ENCODE assay signal across 21 mouse cellular contexts in genomic region chr7:139002692-139003091, GRCm38 (mm10).
DNase-seq lines count a peak whose midpoint lies in the region; ATAC-seq lines count a peak whose summit lies in the region.
"Had no signal": no experiment of that assay in that cellular context is flagged by ENCODE, and none has a peak within 500 bp of the region (broad histone marks: within the 10 kb centered on the region; RNA-seq: fewer than 3 reads in every experiment).

No protein-coding gene starts in this region.

- DNase-seq in adrenal gland, postnatal 25 days, result peak; percentile 7
- DNase-seq in cerebellum, adult 9-11 months, result no peak
- DNase-seq in thymus, postnatal 0 days (ENCODE audit: low spot score), result no peak
- DNase-seq in layer of hippocampus, adult 11-12 months (ENCODE audit: low spot score), result no peak
- DNase-seq: cerebellum, adult 18-20 months; embryo, embryonic 11 days; gastrocnemius, postnatal 36 days; heart, adult 18-20 months; heart, postnatal 14 days had no signal

- no peak overlapping the region for H3K9ac ChIP-seq in neural tube, embryonic 13.5 days
- H3K9ac ChIP-seq in neural tube, embryonic 15.5 days (replicated peaks), result no peak overlapping the region
- H3K9ac ChIP-seq: embryonic facial prominence, embryonic 15.5 days; forebrain, embryonic 15.5 days; heart, embryonic 15.5 days; hindbrain, embryonic 15.5 days had no signal

- no peak overlapping the region for H3K4me2 ChIP-seq in neural tube, embryonic 13.5 days
- H3K4me2 ChIP-seq in neural tube, embryonic 15.5 days, result no peak overlapping the region
- H3K4me2 ChIP-seq: embryonic facial prominence, embryonic 15.5 days; heart, embryonic 15.5 days; hindbrain, embryonic 15.5 days had no signal

- H3K36me3 ChIP-seq in neural tube, embryonic 13.5 days, result no peaks in the 10 kb centered on the region
- no peaks in the 10 kb centered on the region for H3K36me3 ChIP-seq in neural tube, embryonic 15.5 days
- H3K36me3 ChIP-seq: embryonic facial prominence, embryonic 15.5 days; forebrain, embryonic 10.5 days; forebrain, embryonic 15.5 days; heart, embryonic 10.5 days; heart, embryonic 15.5 days; hindbrain, embryonic 10.5 days; hindbrain, embryonic 15.5 days had no signal

- H3K9me3 ChIP-seq in neural tube, embryonic 13.5 days, result no peaks in the 10 kb centered on the region
- H3K9me3 ChIP-seq in neural tube, embryonic 15.5 days (replicated peaks), result no peaks in the 10 kb centered on the region
- H3K9me3 ChIP-seq: embryonic facial prominence, embryonic 15.5 days; forebrain, embryonic 10.5 days; forebrain, embryonic 15.5 days; heart, embryonic 10.5 days; heart, embryonic 15.5 days; hindbrain, embryonic 10.5 days; hindbrain, embryonic 15.5 days had no signal

- no peak overlapping the region for H3K4me3 ChIP-seq in neural tube, embryonic 13.5 days
- no peak overlapping the region for H3K4me3 ChIP-seq in neural tube, embryonic 15.5 days (replicated peaks)
- H3K4me3 ChIP-seq: embryonic facial prominence, embryonic 15.5 days; erythroblast, embryonic 14.5 days; forebrain, embryonic 10.5 days; forebrain, embryonic 15.5 days; heart, embryonic 10.5 days; heart, embryonic 15.5 days; hindbrain, embryonic 10.5 days; hindbrain, embryonic 15.5 days had no signal

- H3K27ac ChIP-seq in neural tube, embryonic 13.5 days (replicated peaks), result peak overlapping the region; percentile 52; the same call in 1 of the 2 replicates
- no peak overlapping the region for H3K27ac ChIP-seq in neural tube, embryonic 15.5 days (replicated peaks)
- H3K27ac ChIP-seq: embryonic facial prominence, embryonic 15.5 days; forebrain, embryonic 10.5 days; forebrain, embryonic 15.5 days; heart, embryonic 10.5 days; heart, embryonic 15.5 days; hindbrain, embryonic 10.5 days; hindbrain, embryonic 15.5 days had no signal

- H3K27me3 ChIP-seq in neural tube, embryonic 13.5 days, result no peaks in the 10 kb centered on the region
- no peaks in the 10 kb centered on the region for H3K27me3 ChIP-seq in neural tube, embryonic 15.5 days (replicated peaks)
- H3K27me3 ChIP-seq: forebrain, embryonic 15.5 days; heart, embryonic 15.5 days; hindbrain, embryonic 15.5 days had no signal

- peaks cover 14% of the 10 kb centered on the region for H3K4me1 ChIP-seq in neural tube, embryonic 13.5 days (replicated peaks)
- peaks cover 12% of the 10 kb centered on the region for H3K4me1 ChIP-seq in neural tube, embryonic 15.5 days
- H3K4me1 ChIP-seq: embryonic facial prominence, embryonic 15.5 days; forebrain, embryonic 10.5 days; heart, embryonic 15.5 days had no signal

- WGBS in neural tube, embryonic 13.5 days, result 89% methylated on average over 9 of the region's 9 CpGs
- 89% methylated on average over 9 of the region's 9 CpGs for WGBS in neural tube, embryonic 15.5 days

- no peak for ATAC-seq in neural tube, embryonic 13.5 days (ENCODE audit: low read depth)
- ATAC-seq in neural tube, embryonic 15.5 days (ENCODE audit: low FRiP score), result no peak
- ATAC-seq in hematopoietic stem cell, adult 5-6 weeks (replicated peaks in 1 of 2; ENCODE audit: insufficient read depth in 1 of 2, low FRiP score in 2 of 2, low TSS enrichment in 1 of 2, low read depth in 1 of 2, poor library complexity in 2 of 2, severe bottlenecking in 2 of 2), result peak; percentile 46 to 76; a peak in 2 of 4 replicates
- ATAC-seq: intestine, embryonic 16.5 days had no signal

Comparison
In these comparisons a context has a peak if more than half of its experiments do, and no peak if none do; other contexts are left out.
1. ATAC-seq: peak in hematopoietic stem cell, adult 5-6 weeks (2 of 2); none in neural tube, embryonic 13.5 days (single experiment) and neural tube, embryonic 15.5 days (single experiment).